Mouse (Mus musculus) CD4-positive, CD25-positive, alpha-beta regulatory T cell, adult 2 months (primary cell): ENCODE measurements around the gene Galk1.
A peak's percentile ranks its signal among the peaks of the same experiment; 100 is the strongest.
"Not testable (repeated sequence)": the region's sequence is repeated elsewhere in the genome, so short reads cannot be mapped to it uniquely, and the experiment has no call there.

Experiments used
- DNase-seq: peaks from one replicate; pipeline ENCODE4 v3.0.0-alpha.2; 2012; ENCODE audit warnings: low read depth, low spot score

Gene Galk1

GRCm38 (mm10) chr11:116030898-116031845 is 18.7 kb upstream of the Galk1 start:
- no peak for DNase-seq

- DNase-seq: peak; percentile 99
Observed at GRCm38 (mm10) chr11:116030088-116030897, 17.8 kb upstream of the Galk1 start, which contains the start of gene Unk. Gene Unk (plus strand): TSS chr11:116030322.

- DNase-seq: no peak
Observed at GRCm38 (mm10) chr11:116029086-116029865, 16.8 kb upstream of the Galk1 start.

- DNase-seq: no peak
Observed at GRCm38 (mm10) chr11:116028177-116028865, 15.8 kb upstream of the Galk1 start.

- DNase-seq: no peak
Observed at GRCm38 (mm10) chr11:116027756-116028155, 15.2 kb upstream of the Galk1 start, which contains the start of gene H3f3b. Gene H3f3b (minus strand): TSS chr11:116027962.

GRCm38 (mm10) chr11:116025056-116025845 is 12.7 kb upstream of the Galk1 start:
- DNase-seq: no peak

- DNase-seq: peak; percentile 98
Observed at GRCm38 (mm10) chr11:116024356-116024808, 11.9 kb upstream of the Galk1 start.

GRCm38 (mm10) chr11:116023771-116024355 is 11.3 kb upstream of the Galk1 start:
- DNase-seq: peak; percentile 91

GRCm38 (mm10) chr11:116023074-116023770 is 10.7 kb upstream of the Galk1 start:
- DNase-seq: peak; percentile 53

GRCm38 (mm10) chr11:116022256-116022780 is 9.8 kb upstream of the Galk1 start:
- DNase-seq: peak; percentile 36

GRCm38 (mm10) chr11:116021328-116022220 is 9.1 kb upstream of the Galk1 start:
- DNase-seq: peak; percentile 38

GRCm38 (mm10) chr11:116020519-116020922 is 8.0 kb upstream of the Galk1 start:
- DNase-seq: peak; percentile 62

- peak; percentile 38 for DNase-seq
Observed at GRCm38 (mm10) chr11:116019976-116020411, 7.5 kb upstream of the Galk1 start.

GRCm38 (mm10) chr11:116019360-116019791 is 6.9 kb upstream of the Galk1 start:
- DNase-seq: no peak

GRCm38 (mm10) chr11:116018867-116019266 is 6.3 kb upstream of the Galk1 start:
- DNase-seq: not testable (repeated sequence)

GRCm38 (mm10) chr11:116018106-116018505 is 5.6 kb upstream of the Galk1 start:
- DNase-seq: peak; percentile 55

- DNase-seq: no peak
Observed at GRCm38 (mm10) chr11:116014821-116015220, 2.3 kb upstream of the Galk1 start.
